Mouse (Mus musculus) brain, embryonic 14.5 days (tissue): ENCODE data around the gene Grb2.

Source experiments
- CTCF ChIP-seq: fragments of 200-500 bp; IDR thresholded peaks from 2 replicates; pipeline ENCODE4 v1.5.1; 2012; ENCODE audit warnings: inconsistent platforms, mild to moderate bottlenecking, moderate library complexity, borderline replicate concordance; ENCODE audit not compliant: insufficient read depth, insufficient read length; ENCODE audit errors: extremely low read depth
- POLR2A ChIP-seq: fragments of 200-500 bp; IDR thresholded peaks from 2 replicates; pipeline ENCODE4 v1.6.1; 2012; ENCODE audit warnings: mild to moderate bottlenecking, inconsistent platforms, borderline replicate concordance; ENCODE audit not compliant: poor library complexity, insufficient read depth, insufficient read length, severe bottlenecking; ENCODE audit errors: extremely low read depth

DNA sequence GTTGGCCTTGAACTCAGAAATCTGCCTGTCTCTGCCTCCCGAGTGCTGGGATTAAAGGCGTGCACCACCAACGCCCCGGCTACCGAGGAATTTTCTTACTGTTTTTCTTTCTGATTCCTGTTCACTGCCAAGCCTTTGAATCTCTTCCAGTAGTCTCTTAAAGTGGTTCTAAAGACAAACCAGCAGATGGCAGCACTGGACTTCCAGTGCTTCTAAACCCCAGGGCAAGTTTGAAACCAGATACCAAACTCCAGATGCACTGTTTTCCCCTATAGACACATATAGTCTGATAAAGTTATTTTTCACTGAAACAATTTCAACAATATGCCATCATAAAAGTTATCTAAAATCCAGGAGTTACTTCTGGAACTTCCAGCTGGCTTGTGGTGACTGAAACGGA lies 60.9 kb downstream of the Grb2 start:
- TF ChIP-seq POLR2A = no peak
- peak; percentile 72; the same call in 1 of the 2 replicates for TF ChIP-seq CTCF
